Mouse (Mus musculus): ENCODE data around the gene P3h4.

DNA sequence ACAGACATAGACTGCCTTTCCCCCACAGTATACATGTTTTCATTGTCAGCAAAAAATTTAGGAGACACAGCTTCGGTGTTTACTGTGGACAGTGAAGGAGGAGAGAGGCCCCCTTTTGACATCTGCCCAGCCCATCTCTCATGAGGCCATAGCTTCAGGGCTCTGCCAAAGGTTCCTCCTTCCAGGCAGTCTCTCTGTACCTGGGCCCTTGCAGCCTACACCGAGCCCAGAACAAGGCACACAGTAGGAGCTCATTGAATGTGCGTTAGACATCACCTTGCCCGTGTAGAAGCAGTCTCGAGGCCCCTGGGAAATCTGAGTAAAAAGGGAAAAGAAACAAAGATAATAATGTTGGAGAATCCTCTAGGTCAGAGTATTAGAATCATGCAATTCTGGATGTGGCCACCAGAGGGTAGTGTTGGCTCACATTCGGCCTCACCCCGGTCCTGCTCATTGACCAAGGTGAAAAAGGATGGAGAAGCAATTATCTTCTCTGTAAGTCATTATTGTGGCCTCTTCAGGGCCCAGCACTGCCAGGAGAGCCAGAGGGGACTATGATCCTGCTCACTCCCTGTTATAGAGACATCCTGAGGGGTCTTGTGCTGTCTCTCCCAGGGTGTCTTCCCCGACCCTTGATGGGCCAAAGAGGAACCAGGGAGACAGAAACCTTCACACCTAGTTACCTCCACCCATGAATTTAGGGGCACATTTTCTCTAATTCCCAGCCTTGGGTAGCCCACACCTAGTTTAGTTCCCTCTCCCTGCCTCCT, 52.2 kb downstream of the P3h4 start:
- no peak for TF ChIP-seq POLR2A (IDR thresholded peaks at IDR 0.05; ENCODE audit: low read depth, low read length)
- TF ChIP-seq CTCF (IDR thresholded peaks at IDR 0.05; ENCODE audit: borderline replicate concordance, insufficient read depth, low read length): peak; percentile 70; the same call in 1 of the 2 replicates
